Mouse (Mus musculus) inflammation-experienced regulatory T-cells, adult 6 months (primary cell): ENCODE data around the gene Ccdc73. TPM values are rescaled to one million over a fixed set of nuclear protein-coding genes. Genes with fewer than 3 reads are reported as not detected.
"Not testable (repeated sequence)": the region's sequence is repeated elsewhere in the genome, so short reads cannot be mapped to it uniquely, and the experiment has no call there.

ENCODE experiments used
- ATAC-seq: one replicate; pipeline ENCODE4 v1.8.0; 2017
- polyA plus RNA-seq, 3 experiments: library from polyadenylated mRNA; unstranded; fragments of 100-300 nt; shearing (Covaris generic); gene quantifications; one replicate each; pipeline ENCODE4 v1.2.1; 2017

Gene Ccdc73
- 1 to 10 TPM; 2.8 to 7.2 (median 3.0) TPM for polyA plus RNA-seq

- no peak for ATAC-seq
Observed at GRCm38 (mm10) chr2:104867282-104867855, at the start of gene Ccdc73. Ccdc73 (plus strand) TSS chr2:104867805.

DNA sequence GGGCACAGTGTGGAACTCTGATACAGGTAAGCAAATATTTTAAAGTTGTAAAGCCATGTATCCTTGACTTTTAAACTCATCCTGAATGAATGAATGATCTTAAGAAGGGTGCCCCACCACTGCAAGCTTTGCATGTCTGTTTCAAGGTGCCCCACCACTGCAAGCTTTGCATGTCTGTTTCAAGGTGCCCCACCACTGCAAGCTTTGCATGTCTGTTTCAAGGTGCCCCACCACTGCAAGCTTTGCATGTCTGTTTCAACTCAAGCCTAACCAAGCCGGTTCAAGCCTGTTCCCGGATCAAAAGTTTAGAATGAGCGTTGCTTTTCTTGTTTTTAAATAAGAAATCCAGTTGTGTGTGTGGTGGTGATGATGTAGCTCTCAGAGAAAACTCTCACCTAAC is 48.8 kb upstream of the Ccdc73 start:
- ATAC-seq: not testable (repeated sequence)

GRCm38 (mm10) chr2:104826191-104826590 is 41.4 kb upstream of the Ccdc73 start:
- no peak for ATAC-seq

GRCm38 (mm10) chr2:104832486-104832885 is 35.1 kb upstream of the Ccdc73 start:
- ATAC-seq: no peak

- ATAC-seq: no peak
Observed at GRCm38 (mm10) chr2:104840974-104841373, 26.6 kb upstream of the Ccdc73 start.

- ATAC-seq: no peak
Observed at GRCm38 (mm10) chr2:104841736-104842135, 25.9 kb upstream of the Ccdc73 start.

GRCm38 (mm10) chr2:104842559-104842958 is 25.0 kb upstream of the Ccdc73 start:
- ATAC-seq: no peak

- no peak for ATAC-seq
Observed at GRCm38 (mm10) chr2:104846638-104847414, 20.8 kb upstream of the Ccdc73 start.

DNA sequence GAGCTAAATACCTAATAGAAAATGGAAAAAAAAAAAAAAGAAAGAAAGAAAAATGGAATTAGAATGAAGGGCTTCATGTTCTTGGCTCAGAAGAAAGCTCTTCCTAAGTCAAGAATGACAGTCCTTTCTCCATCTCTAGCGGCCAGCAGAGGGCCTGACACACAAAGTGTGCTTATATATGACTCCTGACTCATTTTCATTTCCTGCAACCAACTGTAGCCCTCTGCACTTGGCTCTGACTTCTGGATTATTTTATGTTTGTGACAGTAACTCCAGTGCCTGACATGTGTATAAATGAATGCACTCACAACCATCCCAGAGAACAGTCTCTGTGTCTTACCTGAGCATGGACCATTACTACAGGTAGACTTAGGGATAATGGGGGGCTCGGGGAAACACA is 20.0 kb upstream of the Ccdc73 start:
- peak; percentile 46 for ATAC-seq

DNA sequence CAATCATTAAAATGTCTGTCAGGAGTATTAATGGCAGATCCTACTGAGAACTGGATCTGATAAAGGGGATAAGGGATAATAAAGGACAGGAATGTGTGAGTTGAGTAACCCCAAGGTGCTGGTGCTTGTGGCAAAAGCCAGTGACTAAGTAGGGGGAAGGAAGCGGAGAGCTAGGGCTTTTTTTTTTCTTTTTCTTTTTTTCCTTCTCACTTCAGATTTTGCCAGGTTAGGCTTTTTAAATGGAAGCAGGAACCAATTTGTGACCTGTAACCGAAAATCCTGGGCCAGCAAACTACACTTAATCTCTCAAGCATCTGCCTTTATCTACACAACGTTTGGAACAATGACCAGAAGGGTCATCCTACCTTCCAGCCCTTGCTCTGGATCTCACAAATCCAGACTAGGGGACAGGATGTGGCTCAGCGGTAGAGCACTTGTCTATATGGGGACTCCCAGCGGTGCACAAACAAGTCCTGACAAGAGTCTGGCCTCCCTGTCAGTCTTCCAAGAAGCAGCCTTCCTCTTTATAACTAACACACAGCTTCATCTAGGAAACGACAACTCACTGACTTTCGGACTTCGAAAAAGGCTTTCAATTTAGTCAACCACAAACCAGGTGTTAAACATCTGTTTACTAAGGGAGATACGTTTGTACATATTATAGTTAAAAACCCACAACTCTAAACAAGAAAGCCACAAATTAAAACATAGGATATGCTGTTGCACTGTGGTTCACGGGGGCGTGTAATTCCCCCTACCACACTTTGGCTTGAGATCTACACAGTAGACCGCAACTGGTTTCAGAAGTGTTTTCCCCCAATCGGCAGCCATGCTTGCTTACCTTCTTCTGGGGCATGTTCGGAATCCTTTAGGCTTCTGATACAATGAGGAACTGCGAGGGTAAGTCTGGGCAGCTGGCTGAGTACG is 19.1 kb upstream of the Ccdc73 start:
- peak; percentile 43 for ATAC-seq

GRCm38 (mm10) chr2:104849276-104849990 is 18.2 kb upstream of the Ccdc73 start, which contains the start of gene Prrg4:
Prrg4 (minus strand) TSS chr2:104849876.
- ATAC-seq: peak; percentile 53

DNA sequence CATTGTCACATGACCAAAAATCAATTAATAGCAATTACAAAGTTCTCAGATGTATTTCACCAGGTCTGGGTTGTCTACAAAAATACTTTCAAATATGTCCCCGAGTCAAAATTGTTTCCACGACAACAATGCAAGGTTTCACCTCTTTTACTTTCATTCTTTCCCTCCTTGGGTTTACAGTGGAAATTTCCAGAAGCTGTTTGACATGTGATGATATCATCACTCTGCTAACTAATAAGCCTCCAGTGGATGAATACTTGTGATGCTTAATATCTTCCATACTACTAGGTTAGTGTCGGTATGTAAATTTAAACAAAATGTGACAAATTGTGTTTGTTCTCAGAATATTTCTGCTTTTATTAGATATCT is 17.6 kb upstream of the Ccdc73 start:
- peak; percentile 61 for ATAC-seq

DNA sequence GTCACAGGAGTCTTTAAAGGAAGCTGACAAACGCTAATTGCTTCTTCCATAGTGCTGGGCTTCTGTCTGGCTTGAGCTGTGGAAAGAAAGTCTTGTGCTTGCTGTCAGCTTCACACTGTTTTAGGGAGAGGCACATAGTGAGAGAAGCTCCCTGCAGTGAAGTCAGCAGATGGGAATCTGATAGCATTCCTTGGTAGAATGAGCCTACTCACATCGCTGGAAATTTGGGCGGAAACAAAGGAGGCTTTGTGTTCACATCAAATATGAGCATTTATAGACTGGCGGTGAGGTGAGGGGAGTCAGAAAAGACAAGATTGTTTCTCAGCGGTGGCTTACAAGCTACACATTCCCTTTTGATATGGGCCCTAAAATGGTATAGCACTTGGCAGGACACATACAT is 15.9 kb upstream of the Ccdc73 start:
- no peak for ATAC-seq

DNA sequence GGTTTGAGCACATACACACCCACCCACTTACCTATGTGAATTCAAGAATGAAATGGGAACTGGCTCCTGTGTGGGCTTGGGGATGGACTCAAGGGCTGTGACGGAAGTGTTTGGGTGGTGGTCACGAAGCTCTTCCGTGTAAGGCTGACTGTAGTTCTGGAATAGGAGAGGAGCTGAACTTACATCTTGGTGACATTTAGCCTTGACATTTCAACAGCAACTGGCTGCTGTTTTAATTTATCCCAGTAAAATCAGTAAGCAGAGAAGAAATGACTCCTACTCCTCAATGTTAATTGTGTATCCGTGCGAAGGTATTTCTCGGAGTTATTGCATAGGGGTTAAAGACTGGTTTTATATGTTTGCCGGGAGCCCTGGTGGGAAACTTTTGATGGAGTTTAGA is 15.1 kb upstream of the Ccdc73 start:
- ATAC-seq: no peak

GRCm38 (mm10) chr2:104854836-104855235 is 12.8 kb upstream of the Ccdc73 start:
- ATAC-seq: no peak

DNA sequence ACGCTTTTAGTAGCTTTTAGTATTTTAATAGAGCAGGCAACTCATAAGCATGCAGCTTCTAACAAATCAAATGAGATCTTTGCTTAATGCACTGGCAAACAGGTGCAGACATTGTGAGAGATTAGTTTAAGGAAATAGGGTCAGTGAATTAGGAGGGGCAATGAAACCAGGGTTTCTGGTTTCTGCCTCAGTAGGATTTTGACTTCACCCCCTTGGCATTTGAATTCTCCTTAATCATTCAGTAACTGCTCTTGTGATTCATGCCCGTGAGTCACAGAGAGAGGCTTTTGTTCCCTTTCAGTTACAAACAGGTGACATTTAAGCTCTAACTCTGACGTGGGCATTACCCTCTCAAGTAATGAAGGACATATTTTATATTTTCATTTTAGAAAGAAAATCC is 11.9 kb upstream of the Ccdc73 start:
- no peak for ATAC-seq

GRCm38 (mm10) chr2:104856218-104856617 is 11.4 kb upstream of the Ccdc73 start:
- no peak for ATAC-seq

DNA sequence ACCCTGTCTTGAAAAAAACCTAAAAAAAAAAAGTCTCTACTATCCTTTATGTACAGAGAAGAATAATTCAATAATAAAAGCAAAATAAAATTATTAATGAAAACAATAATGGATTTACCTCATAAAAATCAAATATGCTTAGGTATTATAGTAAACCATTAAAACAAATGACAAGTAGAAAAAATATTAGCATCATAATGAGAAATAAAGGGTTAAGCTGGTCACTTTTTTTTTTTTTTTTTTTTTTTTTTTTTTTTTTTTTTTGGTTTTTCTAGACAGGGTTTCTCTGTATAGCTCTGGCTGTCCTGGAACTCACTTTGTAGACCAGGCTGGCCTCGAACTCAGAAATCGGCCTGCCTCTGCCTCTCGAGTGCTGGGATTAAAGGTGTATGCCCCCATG is 9.5 kb upstream of the Ccdc73 start:
- ATAC-seq: not testable (repeated sequence)

DNA sequence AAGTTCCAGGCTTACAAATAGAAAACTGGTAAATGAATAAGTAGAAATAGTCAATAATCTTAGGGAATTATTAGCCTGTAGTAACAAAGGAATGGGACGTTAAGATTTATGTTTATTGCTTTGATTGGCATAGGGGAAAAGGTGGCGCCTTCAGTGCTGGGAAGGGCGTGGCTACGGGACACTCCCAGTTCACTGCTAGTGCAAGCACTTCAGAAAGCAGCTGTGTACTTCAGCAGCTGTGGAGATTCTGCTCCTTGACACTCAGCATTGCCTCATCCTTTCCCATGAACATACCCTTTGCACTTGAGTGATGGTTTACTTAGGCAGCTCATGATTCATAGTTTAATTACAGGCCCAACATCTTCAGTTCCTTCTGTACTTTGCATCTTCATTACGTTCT is 8.5 kb upstream of the Ccdc73 start:
- ATAC-seq: no peak

GRCm38 (mm10) chr2:104860426-104860825 is 7.2 kb upstream of the Ccdc73 start:
- ATAC-seq: no peak

DNA sequence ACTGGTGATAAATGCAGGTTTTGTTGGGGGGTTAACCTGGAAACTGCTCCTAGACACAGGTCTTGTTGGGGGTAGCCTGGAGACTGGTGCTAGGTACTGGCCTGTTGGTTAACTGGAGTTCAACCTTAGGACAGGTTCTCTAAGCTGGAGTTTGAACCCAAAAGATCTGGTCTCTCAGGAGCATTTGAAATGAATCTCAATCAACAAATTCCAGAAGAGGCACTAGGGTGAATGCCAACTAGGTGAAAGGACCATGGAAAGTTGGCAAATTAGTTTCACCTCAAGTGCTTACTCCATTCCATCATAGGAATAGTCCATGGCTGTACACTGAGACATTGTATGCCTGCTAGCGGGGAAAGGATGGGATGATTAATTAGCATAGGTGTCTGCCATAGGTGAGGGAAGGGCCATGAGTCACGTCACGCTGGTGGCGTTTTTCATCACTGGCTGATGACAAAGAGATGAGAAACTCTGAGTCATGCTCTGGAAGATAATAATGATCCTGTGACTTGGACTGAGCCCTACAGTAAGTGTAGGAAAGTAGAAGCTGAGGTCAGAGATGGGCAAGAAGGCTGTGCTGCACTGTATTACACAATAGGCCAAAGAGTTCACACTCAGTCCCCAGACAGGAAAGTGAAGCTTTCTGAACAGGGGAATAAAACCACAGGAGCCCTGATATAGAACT is 3.3 kb upstream of the Ccdc73 start:
- no peak for ATAC-seq

DNA sequence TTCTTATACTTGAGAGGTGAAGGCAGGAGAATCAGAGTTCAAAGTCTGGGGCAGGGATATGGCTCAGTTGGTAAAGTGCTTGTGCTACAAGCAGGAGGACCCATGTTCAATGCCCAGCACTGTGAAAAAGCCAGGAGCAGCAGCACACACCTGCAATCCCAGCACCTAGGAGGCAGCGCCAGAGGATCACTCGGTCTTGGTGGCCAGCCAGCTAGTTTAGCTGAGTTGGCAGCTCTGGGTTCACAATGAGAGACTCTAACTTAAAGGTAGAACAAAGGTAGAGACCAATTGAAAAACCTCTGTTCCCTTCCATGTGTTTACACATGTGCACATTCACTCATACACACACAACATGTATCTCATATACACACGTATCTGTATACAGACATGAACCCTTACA is 1.5 kb downstream of the Ccdc73 start:
- no peak for ATAC-seq
